Mouse (Mus musculus): Measurements from ENCODE around the gene Tulp1.

The Tulp1 gene

GRCm38 (mm10) chr17:28312232-28313211 is 52.5 kb downstream of the Tulp1 start:
- Histone ChIP-seq H3K4me1 (replicated peaks; ENCODE audit: low read depth, low read length) (peaks cover 50% of the 10 kb centered on the region), H3K36me3 (ENCODE audit: insufficient read depth, low read length) (peaks cover 25% of the 10 kb centered on the region), H3K27me3 (ENCODE audit: insufficient read depth, low read length) (no peaks in the 10 kb centered on the region), H3K9me3 (ENCODE audit: low read length) (no peaks in the 10 kb centered on the region), H3K4me3 (replicated peaks; ENCODE audit: low read length) (peak overlapping the region; percentile 96)
- 0 out of 2 replicates have a peak, but pooled peaks have one; percentile 8 for TF ChIP-seq CTCF (conservative IDR thresholded peaks at IDR 0.05; ENCODE audit: low read length)
- no peak for TF ChIP-seq NANOG (IDR thresholded peaks at IDR 0.05; ENCODE audit: borderline replicate concordance, low read length)
- TF ChIP-seq POU5F1 (IDR thresholded peaks at IDR 0.05; ENCODE audit: borderline replicate concordance, low read length), result no peak

GRCm38 (mm10) chr17:28311366-28312132 is 53.5 kb downstream of the Tulp1 start:
- peaks cover 15% of the 10 kb centered on the region for H3K36me3 ChIP-seq (ENCODE audit: insufficient read depth, low read length)

GRCm38 (mm10) chr17:28310831-28311230 is 54.2 kb downstream of the Tulp1 start:
- TF ChIP-seq POU5F1 (IDR thresholded peaks at IDR 0.05; ENCODE audit: borderline replicate concordance, low read length) (no peak), CTCF (conservative IDR thresholded peaks at IDR 0.05; ENCODE audit: low read length) (peak; percentile 28; the same call in 1 of the 2 replicates)
- Histone ChIP-seq H3K4me3 (replicated peaks; ENCODE audit: low read length) (no peak overlapping the region), H3K4me1 (replicated peaks; ENCODE audit: low read depth, low read length) (peaks cover 37% of the 10 kb centered on the region), H3K36me3 (ENCODE audit: insufficient read depth, low read length) (peaks cover 8% of the 10 kb centered on the region), H3K27me3 (ENCODE audit: insufficient read depth, low read length) (no peaks in the 10 kb centered on the region), H3K9me3 (ENCODE audit: low read length) (peaks cover under 1% of the 10 kb centered on the region)

More at GRCm38 (mm10) chr17:28311366-28312132, 53.5 kb downstream of the Tulp1 start:
- Histone ChIP-seq H3K4me3 (replicated peaks; ENCODE audit: low read length) (no peak overlapping the region), H3K4me1 (replicated peaks; ENCODE audit: low read depth, low read length) (peaks cover 44% of the 10 kb centered on the region), H3K9me3 (ENCODE audit: low read length) (no peaks in the 10 kb centered on the region), H3K27me3 (ENCODE audit: insufficient read depth, low read length) (no peaks in the 10 kb centered on the region)
- no peak for TF ChIP-seq NANOG (IDR thresholded peaks at IDR 0.05; ENCODE audit: borderline replicate concordance, low read length)
- TF ChIP-seq POU5F1 (IDR thresholded peaks at IDR 0.05; ENCODE audit: borderline replicate concordance, low read length), result no peak
- TF ChIP-seq CTCF (conservative IDR thresholded peaks at IDR 0.05; ENCODE audit: low read length), result no peak

- TF ChIP-seq NANOG (IDR thresholded peaks at IDR 0.05; ENCODE audit: borderline replicate concordance, low read length) (no peak), CTCF (conservative IDR thresholded peaks at IDR 0.05; ENCODE audit: low read length) (peak; percentile 72)
- no peak overlapping the region for H3K4me3 ChIP-seq (replicated peaks; ENCODE audit: low read length)
- peaks cover 8% of the 10 kb centered on the region for H3K9me3 ChIP-seq (ENCODE audit: low read length)
- H3K36me3 ChIP-seq (ENCODE audit: insufficient read depth, low read length), result no peaks in the 10 kb centered on the region
- no peaks in the 10 kb centered on the region for H3K27me3 ChIP-seq (ENCODE audit: insufficient read depth, low read length)
- peaks cover 35% of the 10 kb centered on the region for H3K4me1 ChIP-seq (replicated peaks; ENCODE audit: low read depth, low read length)
These were observed 56.5 kb downstream of the Tulp1 start for GRCm38 (mm10) chr17:28308297-28309195.

GRCm38 (mm10) chr17:28305172-28305571 is 59.9 kb downstream of the Tulp1 start:
- peaks cover 6% of the 10 kb centered on the region for H3K36me3 ChIP-seq (ENCODE audit: insufficient read depth, low read length)
- no peaks in the 10 kb centered on the region for H3K27me3 ChIP-seq (ENCODE audit: insufficient read depth, low read length)
- peaks cover 8% of the 10 kb centered on the region for H3K9me3 ChIP-seq (ENCODE audit: low read length)
- TF ChIP-seq POU5F1 (IDR thresholded peaks at IDR 0.05; ENCODE audit: borderline replicate concordance, low read length) (no peak), NANOG (IDR thresholded peaks at IDR 0.05; ENCODE audit: borderline replicate concordance, low read length) (no peak), CTCF (conservative IDR thresholded peaks at IDR 0.05; ENCODE audit: low read length) (no peak)
- peaks cover 59% of the 10 kb centered on the region for H3K4me1 ChIP-seq (replicated peaks; ENCODE audit: low read depth, low read length)
- peak overlapping the region; percentile 35; the same call in 1 of the 2 replicates for H3K4me3 ChIP-seq (replicated peaks; ENCODE audit: low read length)
